Mouse (Mus musculus) naive thymus-derived CD4-positive, alpha-beta T cell, adult 2 months (primary cell): Measurements from ENCODE around the gene Gm45521.

Experiments
- DNase-seq: peaks from one replicate; pipeline ENCODE4 v3.0.0-alpha.2; 2011; ENCODE audit warnings: low read depth

Gm45521 gene

GRCm38 (mm10) chr14:7957049-7957448 lies at the start of gene Gm45521:
Gm45521 (plus strand) TSS chr14:7957288.
- DNase-seq, result no peak

DNA sequence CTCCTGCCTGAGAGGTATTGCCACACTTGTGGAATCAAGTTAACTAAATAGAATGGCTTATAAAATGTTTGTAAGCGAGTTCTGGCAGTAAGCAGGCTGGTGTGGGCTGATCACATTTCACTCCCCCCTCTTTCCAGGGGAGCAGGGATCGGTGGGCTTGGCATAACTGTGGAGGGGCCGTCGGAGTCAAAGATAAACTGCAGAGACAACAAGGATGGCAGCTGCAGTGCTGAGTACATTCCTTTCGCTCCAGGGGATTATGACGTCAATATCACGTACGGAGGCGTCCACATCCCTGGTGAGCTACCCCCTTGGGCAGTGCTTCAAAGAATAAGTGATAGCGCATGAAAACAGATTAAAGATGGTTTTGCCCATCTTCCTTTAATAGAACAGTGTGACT lies 47.6 kb upstream of the Gm45521 start:
- DNase-seq, result no peak

- peak; percentile 40 for DNase-seq
Measured at GRCm38 (mm10) chr14:7913842-7914241, 43.2 kb upstream of the Gm45521 start.

DNA sequence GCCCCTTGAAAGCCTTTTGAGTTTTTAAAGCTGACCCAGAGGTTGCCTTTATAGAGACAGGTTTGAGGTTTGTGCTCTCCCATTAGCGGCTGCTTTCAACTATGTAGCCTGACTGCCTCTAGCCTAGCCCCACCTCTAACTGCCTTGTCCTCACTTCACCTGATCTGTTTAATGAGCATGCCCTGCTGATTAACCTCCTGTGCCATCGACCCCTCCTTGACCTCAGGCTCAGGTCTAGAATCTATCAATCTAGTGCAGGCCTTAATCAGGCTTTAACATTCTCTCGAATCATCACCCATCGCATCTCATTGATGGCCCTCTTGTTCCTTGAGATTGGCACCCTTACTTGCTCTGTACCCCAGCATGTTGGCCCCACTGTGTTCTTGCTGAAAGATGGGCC lies 42.6 kb upstream of the Gm45521 start:
- no peak for DNase-seq

DNA sequence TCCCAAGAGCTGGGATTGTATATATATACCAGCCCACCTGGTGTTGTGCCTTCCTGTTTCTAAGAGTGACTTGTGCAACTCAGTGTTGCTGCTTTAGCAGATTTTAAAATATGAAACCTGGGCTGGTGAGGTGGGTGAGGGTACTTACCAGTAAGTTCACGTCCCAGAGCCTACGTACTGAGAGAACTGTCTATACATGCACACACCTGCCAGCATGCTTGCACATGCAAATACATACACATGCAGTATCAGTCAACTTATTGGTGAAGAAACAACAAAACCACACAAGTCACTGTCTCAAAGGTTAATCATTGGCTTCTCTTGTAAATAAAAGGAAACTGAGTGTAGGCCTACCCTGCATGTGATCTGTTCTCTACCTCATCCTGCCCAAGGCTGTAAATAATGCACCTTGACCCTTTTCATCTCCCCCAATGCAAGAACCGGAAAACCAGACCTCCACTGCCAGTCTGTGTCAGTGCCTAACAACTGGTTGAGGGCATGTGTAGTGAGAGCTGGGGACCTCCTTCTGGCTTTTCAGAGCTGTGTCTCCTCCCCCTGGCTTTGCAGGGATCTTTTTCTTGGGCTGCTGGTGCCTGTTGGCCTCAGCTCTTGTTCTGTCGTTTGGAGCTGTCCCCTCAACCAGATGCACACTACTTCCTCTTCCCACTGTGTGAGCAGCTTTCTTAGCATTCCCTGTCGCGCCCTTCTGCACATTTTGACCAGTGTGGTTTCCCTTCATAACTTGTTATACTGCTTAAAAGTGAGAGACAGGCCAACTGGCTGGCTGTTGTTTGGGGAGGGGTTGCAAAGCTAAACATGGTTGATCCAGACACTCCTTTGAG lies 38.7 kb upstream of the Gm45521 start:
- DNase-seq, result no peak

- no peak for DNase-seq
Measured at GRCm38 (mm10) chr14:7919309-7919708, 37.8 kb upstream of the Gm45521 start.

- DNase-seq, result no peak
Measured at GRCm38 (mm10) chr14:7919921-7920320, 37.2 kb upstream of the Gm45521 start.

DNA sequence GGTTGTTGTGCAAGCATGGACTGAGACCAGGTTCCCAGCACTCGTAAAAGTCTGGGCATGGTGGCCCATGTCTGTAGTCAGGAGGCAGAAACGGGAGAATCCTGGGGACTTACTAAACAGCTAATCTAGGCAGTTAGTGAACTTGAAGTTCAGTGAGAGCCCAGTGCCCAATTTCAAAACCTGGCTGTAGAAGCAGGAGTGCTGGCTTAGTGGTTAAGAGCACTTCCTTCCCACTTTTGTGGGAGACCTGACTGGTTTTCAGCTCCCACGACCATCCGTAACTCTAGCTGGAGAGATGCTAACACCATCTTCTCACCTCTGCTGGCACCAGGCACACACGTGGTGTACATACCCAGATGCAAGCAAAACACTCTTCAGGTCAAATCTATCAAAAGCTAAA lies 35.6 kb upstream of the Gm45521 start:
- no peak for DNase-seq

GRCm38 (mm10) chr14:7923635-7924034 lies 33.5 kb upstream of the Gm45521 start:
- DNase-seq, result no peak

- DNase-seq, result no peak
Measured at GRCm38 (mm10) chr14:7928362-7928761, 28.7 kb upstream of the Gm45521 start.

GRCm38 (mm10) chr14:7929029-7929428 lies 28.1 kb upstream of the Gm45521 start:
- DNase-seq, result no peak

DNA sequence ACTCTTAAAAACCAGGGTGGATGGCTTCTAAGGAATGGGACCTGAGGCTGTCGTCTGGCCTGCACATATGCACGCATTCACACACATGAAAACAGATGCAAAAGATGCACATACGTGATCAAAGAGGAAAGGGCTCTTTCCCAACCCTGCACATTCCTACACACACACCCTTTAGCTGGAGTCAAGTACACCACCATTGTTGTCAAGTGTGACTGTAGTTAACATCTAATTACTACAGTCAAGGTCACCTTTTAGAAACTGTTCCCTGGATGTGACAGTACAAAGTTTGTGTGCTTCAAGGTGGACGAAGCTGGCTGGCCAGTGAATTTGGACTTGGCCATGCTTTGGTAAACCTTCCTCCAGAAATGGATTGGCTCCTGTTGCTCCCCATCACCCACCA lies 24.9 kb upstream of the Gm45521 start:
- DNase-seq, result no peak

DNA sequence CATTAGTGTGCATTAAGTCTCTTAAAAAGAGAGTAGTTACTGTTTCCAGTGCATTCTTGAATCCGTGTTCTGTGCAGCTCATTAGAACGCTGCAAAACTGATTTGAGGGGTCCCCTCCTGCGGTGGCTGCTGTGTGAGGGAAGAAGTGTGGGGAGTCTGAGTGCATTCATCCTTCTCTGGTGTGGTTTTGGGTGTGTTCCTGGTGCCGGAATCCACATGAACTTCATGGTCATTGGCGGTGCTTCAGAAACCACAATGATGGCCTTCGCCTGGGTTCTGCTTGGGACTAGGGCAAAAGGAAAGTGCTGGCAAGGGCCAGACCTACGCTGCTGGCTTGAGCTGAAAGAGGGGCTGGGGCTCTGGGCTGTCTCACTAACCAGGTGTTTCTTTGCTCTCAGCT lies 22.9 kb upstream of the Gm45521 start:
- no peak for DNase-seq

- peak; percentile 41 for DNase-seq
Measured at GRCm38 (mm10) chr14:7937052-7937630, 19.9 kb upstream of the Gm45521 start.

DNA sequence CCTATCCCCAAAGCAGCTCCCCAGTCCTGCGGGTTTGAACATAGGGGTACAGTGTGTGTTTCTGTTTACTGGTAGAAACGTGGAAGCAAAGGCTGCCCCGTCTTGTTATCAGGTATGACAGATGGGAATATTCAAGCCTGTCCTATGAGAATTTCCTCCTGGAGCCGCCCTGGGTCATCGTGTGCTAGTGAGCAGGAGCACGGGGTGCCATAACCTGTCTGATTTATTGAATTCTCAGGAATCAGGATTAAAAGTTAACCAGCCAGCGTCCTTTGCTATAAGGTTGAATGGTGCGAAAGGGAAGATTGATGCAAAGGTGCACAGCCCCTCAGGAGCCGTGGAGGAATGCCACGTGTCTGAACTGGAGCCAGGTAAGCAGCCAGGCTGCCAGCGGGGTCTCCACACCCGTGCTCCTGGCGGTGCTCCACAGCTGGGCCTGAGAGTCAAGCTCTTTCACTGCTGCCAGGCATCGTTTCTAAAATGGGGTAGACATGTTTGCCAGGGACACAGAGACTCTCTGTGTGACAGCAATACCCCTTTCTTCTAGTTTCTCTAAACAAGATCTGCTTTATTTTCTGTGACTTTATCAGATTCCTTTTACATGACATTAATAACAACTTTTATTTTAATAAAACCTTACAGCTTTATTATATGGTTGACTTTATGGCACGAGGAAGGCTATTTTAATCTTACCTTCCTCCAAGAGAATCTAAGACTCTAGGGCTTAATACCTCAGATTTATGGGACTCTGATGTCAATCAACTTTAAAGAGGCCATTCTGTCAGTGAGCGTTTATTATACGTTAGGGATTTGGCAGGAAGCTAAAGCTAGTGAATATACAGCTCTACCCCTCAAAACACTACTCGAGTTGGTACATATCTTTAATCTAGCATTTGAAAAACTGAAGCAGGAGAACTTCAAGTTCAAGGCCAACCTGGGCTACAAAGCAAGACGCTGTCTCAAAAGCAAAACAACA lies 18.0 kb upstream of the Gm45521 start:
- DNase-seq, result no peak

GRCm38 (mm10) chr14:7941413-7941812 lies 15.7 kb upstream of the Gm45521 start:
- DNase-seq, result no peak

DNA sequence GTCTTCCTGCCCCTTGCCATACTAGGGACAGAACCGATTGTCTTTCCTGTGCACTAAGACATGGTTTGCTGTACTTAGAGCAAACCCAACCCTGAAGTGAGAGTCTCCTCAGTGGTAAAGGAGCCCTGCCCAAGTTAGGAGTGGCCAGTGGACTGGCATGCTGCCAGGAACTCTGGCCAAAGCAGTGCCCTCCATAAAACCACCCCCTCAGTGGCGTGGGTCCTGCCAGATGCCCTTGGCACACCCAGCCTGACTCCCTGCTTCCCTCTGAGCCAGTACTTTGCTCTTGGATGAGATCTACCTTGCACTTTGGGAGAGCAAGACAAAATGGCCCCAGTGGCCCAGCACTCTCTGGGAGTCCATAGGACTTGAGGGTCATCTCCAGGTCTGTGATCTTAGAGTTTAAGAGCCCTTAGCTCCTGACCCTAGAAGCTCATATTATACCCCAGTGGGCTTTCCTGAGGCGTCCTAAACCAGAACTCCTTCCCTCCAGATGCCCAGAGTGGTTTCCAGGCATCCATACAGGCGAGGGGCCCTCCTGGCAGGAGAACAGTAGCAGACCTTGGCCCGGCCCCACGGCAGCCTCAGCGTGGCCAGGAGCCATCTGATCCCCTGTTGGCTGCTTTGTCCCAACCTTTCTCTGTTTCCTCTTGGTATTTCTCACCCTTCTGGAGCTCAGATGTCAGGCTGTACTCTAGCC lies 13.8 kb upstream of the Gm45521 start:
- no peak for DNase-seq

DNA sequence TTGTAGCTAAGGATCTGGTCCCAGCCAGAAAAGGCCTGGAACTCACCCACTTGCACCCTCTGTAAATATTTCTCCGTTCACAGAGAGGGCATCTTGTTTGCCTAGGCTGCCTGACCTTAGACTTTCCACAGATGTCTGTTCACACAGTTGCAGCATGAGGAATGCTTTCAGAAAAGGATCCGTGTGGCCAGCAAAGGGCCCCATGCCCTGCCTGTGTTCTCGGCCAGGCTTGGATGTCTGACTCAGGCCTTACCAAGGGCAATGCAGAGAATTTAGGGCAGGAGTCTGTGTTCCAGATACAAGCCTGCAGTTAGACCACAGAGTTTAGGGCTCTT lies 13.3 kb upstream of the Gm45521 start:
- DNase-seq, result no peak

DNA sequence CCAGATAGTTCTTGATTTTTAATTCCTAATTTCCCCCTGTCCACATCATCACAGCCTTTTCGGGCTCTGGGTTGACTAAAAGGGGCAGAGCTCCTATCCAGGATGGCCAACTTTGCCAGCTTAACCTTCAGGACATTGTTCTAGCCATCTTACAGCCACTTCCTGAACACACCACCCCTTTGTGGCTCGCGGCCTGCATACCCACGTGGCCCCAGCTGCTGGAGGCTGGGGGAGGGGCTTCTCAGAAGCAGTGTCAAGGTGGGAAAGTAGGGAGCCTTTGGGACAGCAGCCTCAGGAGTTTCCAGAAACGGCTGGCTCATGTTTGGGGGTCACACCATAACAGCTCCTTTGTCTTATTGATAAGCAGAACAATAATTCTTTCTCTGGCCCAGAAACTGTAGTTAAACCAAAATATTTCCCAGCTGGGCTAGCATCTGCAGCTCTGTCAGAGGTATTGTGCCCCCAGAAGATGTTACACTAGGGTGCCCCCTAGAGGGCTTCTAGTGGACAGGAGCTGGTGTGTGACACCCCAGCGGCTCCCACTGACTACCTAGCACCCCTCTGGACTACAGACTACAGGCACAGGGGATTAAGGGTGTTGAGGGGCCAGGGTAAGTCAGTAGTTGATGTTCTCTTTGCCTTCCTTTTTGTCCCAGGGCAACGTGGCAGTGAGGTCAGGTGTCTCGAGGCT lies 12.6 kb upstream of the Gm45521 start:
- DNase-seq, result peak; percentile 25

GRCm38 (mm10) chr14:7945261-7945660 lies 11.8 kb upstream of the Gm45521 start:
- no peak for DNase-seq

GRCm38 (mm10) chr14:7951234-7951633 lies 5.9 kb upstream of the Gm45521 start:
- no peak for DNase-seq
